In genomic region chr12:8659406-8660279, GRCm38 (mm10) we compare ENCODE assay signal across 18 mouse cellular contexts. TPM values are rescaled to one million over a fixed set of nuclear protein-coding genes. Genes with fewer than 3 reads are reported as not detected.
DNase-seq lines count a peak whose midpoint lies in the region; ATAC-seq and TF ChIP-seq lines count a peak whose summit lies in the region.
"Had no signal": no experiment of that assay in that cellular context is flagged by ENCODE, and none has a peak within 500 bp of the region (broad histone marks: within the 10 kb centered on the region; RNA-seq: fewer than 3 reads in every experiment).

No protein-coding gene starts in this region.

- no peaks in the 10 kb centered on the region for H3K9me3 ChIP-seq in lung, postnatal 0 days (ENCODE audit: low read length)
- H3K9me3 ChIP-seq in liver, embryonic 12.5 days (replicated peaks), result no peaks in the 10 kb centered on the region
- H3K9me3 ChIP-seq: embryonic facial prominence, embryonic 15.5 days; heart, embryonic 12.5 days; kidney, embryonic 15.5 days; limb, embryonic 10.5 days; lung, embryonic 15.5 days had no signal

- peak; percentile 36 for DNase-seq in lung, postnatal 36 days
- DNase-seq in lung, postnatal 0 days (ENCODE audit: low spot score), result no peak
- peak; percentile 63 for DNase-seq in naive thymus-derived CD4-positive, alpha-beta T cell, adult 2 months (ENCODE audit: low read depth)
- no peak for DNase-seq in right cerebral cortex, postnatal 4 days
- DNase-seq in c-Kit-positive CD71-positive TER-119-positive erythroid progenitor cells, embryonic 14.5 days (ENCODE audit: low spot score), result no peak
- DNase-seq in thymus, postnatal 10 days (ENCODE audit: low spot score in 2 of 2), result no peak
- DNase-seq: adrenal gland, adult 2 months; cerebellum, postnatal 36 days; thymus, adult 2 months had no signal

- no peaks in the 10 kb centered on the region for H3K36me3 ChIP-seq in lung, postnatal 0 days (ENCODE audit: insufficient read depth, low read length)
- H3K36me3 ChIP-seq in liver, embryonic 12.5 days, result no peaks in the 10 kb centered on the region
- H3K36me3 ChIP-seq: embryonic facial prominence, embryonic 15.5 days; heart, embryonic 12.5 days; kidney, embryonic 15.5 days; limb, embryonic 10.5 days; lung, embryonic 15.5 days had no signal

- TF ChIP-seq CTCF in lung, postnatal 0 days (IDR thresholded peaks at IDR 0.05), result no peak

- H3K4me3 ChIP-seq in lung, postnatal 0 days (ENCODE audit: low read depth, low read length), result no peak overlapping the region
- no peak overlapping the region for H3K4me3 ChIP-seq in liver, embryonic 12.5 days
- H3K4me3 ChIP-seq: embryonic facial prominence, embryonic 15.5 days; heart, embryonic 12.5 days; kidney, embryonic 15.5 days; limb, embryonic 10.5 days; lung, embryonic 15.5 days had no signal

- H3K4me1 ChIP-seq in lung, postnatal 0 days (ENCODE audit: insufficient read depth, low read depth, low read length), result no peaks in the 10 kb centered on the region
- H3K4me1 ChIP-seq in liver, embryonic 12.5 days, result peaks cover 5% of the 10 kb centered on the region; the same call in 1 of the 2 replicates
- H3K4me1 ChIP-seq: embryonic facial prominence, embryonic 15.5 days; limb, embryonic 10.5 days; lung, embryonic 15.5 days had no signal

- WGBS in lung, postnatal 0 days, result 69% methylated on average over 15 of the region's 15 CpGs
- WGBS in liver, embryonic 12.5 days (ENCODE audit: insufficient replicate concordance), result 38% methylated on average over 15 of the region's 15 CpGs

- no peaks in the 10 kb centered on the region for H3K27me3 ChIP-seq in lung, postnatal 0 days (replicated peaks; ENCODE audit: insufficient read depth, low read length)
- H3K27me3 ChIP-seq in liver, embryonic 12.5 days (replicated peaks), result no peaks in the 10 kb centered on the region
- H3K27me3 ChIP-seq: embryonic facial prominence, embryonic 15.5 days; heart, embryonic 12.5 days; kidney, embryonic 15.5 days; lung, embryonic 15.5 days had no signal

- no peak overlapping the region for H3K9ac ChIP-seq in lung, postnatal 0 days (replicated peaks; ENCODE audit: low read depth)
- H3K9ac ChIP-seq in liver, embryonic 12.5 days, result no peak overlapping the region
- H3K9ac ChIP-seq: embryonic facial prominence, embryonic 15.5 days; heart, embryonic 12.5 days; hindbrain, embryonic 14.5 days; kidney, embryonic 15.5 days; lung, embryonic 15.5 days had no signal

- no peak for TF ChIP-seq EP300 in lung, postnatal 0 days (IDR thresholded peaks at IDR 0.05)

- H3K4me2 ChIP-seq in lung, postnatal 0 days (replicated peaks; ENCODE audit: low read depth, low read length), result no peak overlapping the region
- H3K4me2 ChIP-seq in liver, embryonic 12.5 days, result peak overlapping the region; percentile 1
- H3K4me2 ChIP-seq: embryonic facial prominence, embryonic 15.5 days; heart, embryonic 12.5 days; hindbrain, embryonic 14.5 days; kidney, embryonic 15.5 days; lung, embryonic 15.5 days had no signal

- ATAC-seq in lung, postnatal 0 days, result no peak
- peak; percentile 42 for ATAC-seq in CD4-positive, CD25-positive, alpha-beta regulatory T cell, adult 4 months
- ATAC-seq in liver, embryonic 12.5 days, result no peak
- ATAC-seq: forebrain, embryonic 14.5 days had no signal

- no peak overlapping the region for H3K27ac ChIP-seq in lung, postnatal 0 days (ENCODE audit: low read length)
- 0 out of 2 replicates have a peak overlapping the region, but pooled peaks have one; percentile 7 for H3K27ac ChIP-seq in liver, embryonic 12.5 days
- H3K27ac ChIP-seq: embryonic facial prominence, embryonic 15.5 days; hindbrain, embryonic 14.5 days; kidney, embryonic 15.5 days; limb, embryonic 10.5 days; lung, embryonic 15.5 days had no signal

RNA-seq across cellular contexts. Expression of gene Pum2, which starts 14.3 kb away (rescaled TPM):
- 26.9 and 31.3 TPM in 2 replicates for polyA plus RNA-seq in lung, postnatal 0 days (2015; fragmentation: Nextera tagmentation; extraction: Ambion mirVana)
- 10 to 100 TPM; 66.0 to 67.0 TPM for polyA plus RNA-seq in CD4-positive, CD25-positive, alpha-beta regulatory T cell, adult 4 months (2017; shearing (Covaris generic))
- 26.5 and 26.7 TPM in 2 replicates for polyA plus RNA-seq in liver, embryonic 12.5 days (2016; fragmentation: Nextera tagmentation; extraction: Ambion mirVana)

Comparison
In these comparisons a context has a peak if more than half of its experiments do, and no peak if none do; other contexts are left out.
1. DNase-seq: peak in lung, postnatal 36 days (single experiment) and naive thymus-derived CD4-positive, alpha-beta T cell, adult 2 months (single experiment); none in lung, postnatal 0 days (single experiment), right cerebral cortex, postnatal 4 days (single experiment), c-Kit-positive CD71-positive TER-119-positive erythroid progenitor cells, embryonic 14.5 days (single experiment) and thymus, postnatal 10 days (0 of 2).